Mouse (Mus musculus) kidney, adult 2 months (tissue): ENCODE results near the gene Cbfb.

Experiments
- CTCF ChIP-seq: fragments of 200-500 bp; conservative IDR thresholded peaks from 2 replicates; pipeline ENCODE4 v1.5.1; 2011; ENCODE audit warnings: low read depth, mild to moderate bottlenecking, control low read depth, low read length, moderate library complexity, mixed read lengths; ENCODE audit not compliant: insufficient read depth, insufficient read length
- POLR2A ChIP-seq: fragments of 200-500 bp; IDR thresholded peaks from one replicate; pipeline ENCODE4 v1.6.1; 2011; ENCODE audit warnings: low read depth, low read length, control low read depth

DNA sequence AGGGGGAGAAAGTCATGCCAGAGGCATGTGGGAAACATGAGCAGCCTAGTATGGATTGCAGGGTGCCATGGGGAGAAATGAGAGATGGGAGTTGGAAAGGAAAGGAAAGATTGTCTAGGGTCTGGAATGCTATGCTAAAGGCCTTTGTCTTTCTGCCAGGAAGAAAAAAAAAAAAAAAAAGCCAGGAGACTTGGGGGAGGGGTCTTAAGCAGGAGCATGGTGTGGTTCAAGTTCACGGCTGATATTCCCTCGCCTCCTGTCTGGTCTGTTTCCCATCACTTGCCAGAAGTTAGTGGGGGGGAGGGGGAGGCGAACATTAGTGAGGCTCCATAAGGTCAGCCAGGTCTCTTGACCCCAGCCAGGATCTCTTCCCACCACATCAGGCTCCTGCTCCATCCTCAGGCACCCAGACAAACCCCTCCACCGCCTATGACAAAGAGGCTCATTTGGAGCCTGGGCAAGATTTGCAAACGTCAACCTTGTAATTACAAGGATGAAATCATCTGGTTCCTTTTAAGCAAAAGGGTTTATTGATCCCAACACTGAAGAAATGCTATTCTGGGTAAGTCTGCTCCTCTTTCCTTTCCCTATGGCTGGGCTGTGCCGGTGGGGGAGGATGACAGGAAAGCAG is 6.1 kb upstream of the Cbfb start:
- TF ChIP-seq CTCF (no peak), POLR2A (no peak)
